Mouse (Mus musculus) Muller cell, postnatal 12 days (primary cell): Measurements from ENCODE around the gene Slc7a1.

Experiments
- DNase-seq: peaks from one replicate; pipeline ENCODE4 v3.0.0-alpha.2; 2015; ENCODE audit errors: inconsistent ontology term

The Slc7a1 gene

GRCm38 (mm10) chr5:148399660-148400443, at the start of gene Slc7a1:
TSS of gene Slc7a1 (minus strand) at chr5:148399904.
- peak; percentile 96 for DNase-seq

- no peak for DNase-seq
Observed at GRCm38 (mm10) chr5:148444974-148445373, 45.3 kb upstream of the Slc7a1 start.

GRCm38 (mm10) chr5:148443734-148444133, 44.0 kb upstream of the Slc7a1 start:
- peak; percentile 94 for DNase-seq

- no peak for DNase-seq
Observed at GRCm38 (mm10) chr5:148435660-148436059, 36.0 kb upstream of the Slc7a1 start.

- DNase-seq, result no peak
Observed at GRCm38 (mm10) chr5:148432121-148432520, 32.4 kb upstream of the Slc7a1 start.

GRCm38 (mm10) chr5:148428846-148429245, 29.1 kb upstream of the Slc7a1 start:
- DNase-seq, result no peak

- DNase-seq, result peak; percentile 30
Observed at GRCm38 (mm10) chr5:148425136-148425535, 25.4 kb upstream of the Slc7a1 start.

GRCm38 (mm10) chr5:148421326-148421725, 21.6 kb upstream of the Slc7a1 start:
- DNase-seq, result no peak

- peak; percentile 83 for DNase-seq
Observed at GRCm38 (mm10) chr5:148419112-148419526, 19.4 kb upstream of the Slc7a1 start.

GRCm38 (mm10) chr5:148418436-148418835, 18.7 kb upstream of the Slc7a1 start:
- no peak for DNase-seq

- no peak for DNase-seq
Observed at GRCm38 (mm10) chr5:148417756-148418155, 18.1 kb upstream of the Slc7a1 start.

- no peak for DNase-seq
Observed at GRCm38 (mm10) chr5:148416461-148416860, 16.8 kb upstream of the Slc7a1 start.

GRCm38 (mm10) chr5:148414233-148414632, 14.5 kb upstream of the Slc7a1 start:
- no peak for DNase-seq

- no peak for DNase-seq
Observed at GRCm38 (mm10) chr5:148412504-148412903, 12.8 kb upstream of the Slc7a1 start.

GRCm38 (mm10) chr5:148409465-148409864, 9.8 kb upstream of the Slc7a1 start:
- no peak for DNase-seq

GRCm38 (mm10) chr5:148406913-148407312, 7.2 kb upstream of the Slc7a1 start:
- no peak for DNase-seq

- DNase-seq, result no peak
Observed at GRCm38 (mm10) chr5:148404548-148404947, 4.8 kb upstream of the Slc7a1 start.

GRCm38 (mm10) chr5:148402641-148403040, 2.9 kb upstream of the Slc7a1 start:
- no peak for DNase-seq

GRCm38 (mm10) chr5:148398766-148399659, 691 bp downstream of the Slc7a1 start:
- DNase-seq, result peak; percentile 71

- DNase-seq, result peak; percentile 78
Observed at GRCm38 (mm10) chr5:148398451-148398765, 1.3 kb downstream of the Slc7a1 start.

GRCm38 (mm10) chr5:148397911-148398310, 1.8 kb downstream of the Slc7a1 start:
- DNase-seq, result no peak

GRCm38 (mm10) chr5:148397418-148397817, 2.3 kb downstream of the Slc7a1 start:
- DNase-seq, result no peak

GRCm38 (mm10) chr5:148393316-148393715, 6.4 kb downstream of the Slc7a1 start:
- DNase-seq, result no peak
